Mouse (Mus musculus) bone marrow, adult 2 months (tissue): Measurements from ENCODE around the gene Rsl1.

Experiments used
- CTCF ChIP-seq: fragments of 200-500 bp; IDR thresholded peaks from 2 replicates; pipeline ENCODE4 v1.5.1; 2011; ENCODE audit warnings: low read length, control low read depth; ENCODE audit not compliant: control insufficient read depth, insufficient read depth
- POLR2A ChIP-seq: fragments of 200-500 bp; IDR thresholded peaks from 2 replicates; pipeline ENCODE4 v1.6.1; 2011; ENCODE audit warnings: low read depth, mild to moderate bottlenecking, control low read depth, low read length, borderline replicate concordance; ENCODE audit not compliant: control insufficient read depth

GRCm38 (mm10) chr13:67214015-67214607, 41.1 kb downstream of the Rsl1 start:
- TF ChIP-seq CTCF: no peak
- TF ChIP-seq POLR2A: no peak
